Mouse (Mus musculus) ES-E14 (cell line): ENCODE data around the gene Gng7.

Experiments used
- CHD2 ChIP-seq: IDR thresholded peaks from 2 replicates; pipeline ENCODE4 v1.6.1; 2014; ENCODE audit warnings: mild to moderate bottlenecking, low read depth, low read length, inconsistent platforms
- HCFC1 ChIP-seq: IDR thresholded peaks from 2 replicates; pipeline ENCODE4 v1.6.1; 2012; ENCODE audit warnings: low read length, inconsistent platforms, borderline replicate concordance; ENCODE audit not compliant: insufficient read depth
- MAFK ChIP-seq: IDR thresholded peaks from 2 replicates; pipeline ENCODE4 v1.6.1; 2014; ENCODE audit warnings: mild to moderate bottlenecking, low read depth, low read length, inconsistent platforms; ENCODE audit not compliant: insufficient read depth
- ZC3H11A ChIP-seq: IDR thresholded peaks from 2 replicates; pipeline ENCODE4 v1.6.1; 2012; ENCODE audit warnings: low read depth, mild to moderate bottlenecking, inconsistent platforms, low read length, borderline replicate concordance
- ZNF384 ChIP-seq: IDR thresholded peaks from 2 replicates; pipeline ENCODE4 v1.6.1; 2012; ENCODE audit warnings: low read depth, low read length, inconsistent platforms

- no peak for TF ChIP-seq HCFC1
- no peak for TF ChIP-seq ZC3H11A
- no peak for TF ChIP-seq CHD2
- TF ChIP-seq MAFK = no peak
- no peak for TF ChIP-seq ZNF384
Measured at GRCm38 (mm10) chr10:80915736-80916135, 99.0 kb downstream of the Gng7 start.
